Mouse (Mus musculus): ENCODE results near the gene Crybb2. TPM values are rescaled to one million over a fixed set of nuclear protein-coding genes. Genes with fewer than 3 reads are reported as not detected.

The Crybb2 gene
- polyA plus RNA-seq, 1 experiment from 2014 or later: not detected

DNA sequence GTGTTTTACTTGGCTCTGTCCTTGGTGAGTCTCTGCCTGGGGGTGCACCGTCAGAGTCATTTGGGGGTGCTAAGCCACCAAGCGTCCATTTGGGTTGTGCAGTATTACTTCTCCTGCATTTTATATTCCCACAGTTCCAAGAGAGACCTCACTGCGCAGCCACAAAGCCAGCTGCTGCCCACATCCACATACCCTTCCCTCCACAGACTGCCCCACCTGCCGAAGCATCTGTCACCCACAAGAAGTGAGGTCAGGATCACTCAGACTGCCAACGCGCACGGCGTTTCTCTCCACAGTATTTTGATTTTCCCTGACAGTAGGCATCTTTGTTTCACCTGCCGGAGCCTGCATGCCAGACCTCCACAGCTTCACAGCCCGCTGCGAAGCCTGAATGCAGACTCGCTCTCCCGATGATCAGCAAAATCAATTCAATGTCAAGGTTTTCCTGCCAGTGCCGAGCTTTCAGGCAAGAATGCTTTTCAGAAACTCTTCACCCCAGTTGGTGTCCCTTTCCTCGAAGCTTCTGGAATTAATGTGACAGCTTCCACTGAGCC, 38.6 kb downstream of the Crybb2 start:
- ATAC-seq (ENCODE audit: insufficient number of reproducible peaks, low FRiP score, low TSS enrichment, low read depth): no peak
- 48% methylated on average over 15 of the region's 15 CpGs for WGBS

DNA sequence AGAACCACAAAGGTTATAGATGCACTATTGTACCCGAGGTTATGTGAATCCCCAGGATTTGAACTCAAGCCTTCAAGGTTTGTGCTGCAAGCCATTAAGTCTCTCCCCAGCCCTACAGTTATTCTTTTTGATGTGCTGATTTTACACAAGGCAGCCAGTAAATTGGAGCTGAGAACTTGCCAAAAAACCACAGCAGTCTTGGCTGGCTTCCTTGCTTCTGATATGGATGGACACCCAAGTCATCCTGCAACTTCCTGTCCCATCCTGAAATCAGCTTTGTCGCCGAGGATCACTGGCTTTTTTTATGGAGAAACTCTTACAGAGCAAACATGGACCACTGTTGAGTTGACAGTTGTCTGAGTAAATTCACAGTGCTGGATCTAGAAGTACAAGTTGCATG, 39.8 kb downstream of the Crybb2 start:
- Histone ChIP-seq H3K36me3 (no peaks in the 10 kb centered on the region), H3K9me3 (replicated peaks) (no peaks in the 10 kb centered on the region), H3K27ac (replicated peaks) (no peak overlapping the region), H3K4me1 (peaks cover 8% of the 10 kb centered on the region; the same call in 1 of the 2 replicates), H3K4me2 (replicated peaks) (no peak overlapping the region), H3K27me3 (no peaks in the 10 kb centered on the region; the same call in 1 of the 2 replicates), H3K9ac (no peak overlapping the region), H3K4me3 (replicated peaks) (no peak overlapping the region)
- 63% methylated on average over 3 of the region's 3 CpGs for WGBS
- ATAC-seq (ENCODE audit: insufficient number of reproducible peaks, low FRiP score, low TSS enrichment, low read depth): no peak

More for the DNA sequence above, 38.6 kb downstream of the Crybb2 start:
- no peak overlapping the region for H3K4me3 ChIP-seq (replicated peaks)
- H3K27ac ChIP-seq (replicated peaks): no peak overlapping the region
- H3K27me3 ChIP-seq: no peaks in the 10 kb centered on the region; the same call in 1 of the 2 replicates
- no peak overlapping the region for H3K9ac ChIP-seq
- H3K9me3 ChIP-seq (replicated peaks): no peaks in the 10 kb centered on the region
- no peak overlapping the region for H3K4me2 ChIP-seq (replicated peaks)
- H3K36me3 ChIP-seq: no peaks in the 10 kb centered on the region
- peaks cover 19% of the 10 kb centered on the region for H3K4me1 ChIP-seq

DNA sequence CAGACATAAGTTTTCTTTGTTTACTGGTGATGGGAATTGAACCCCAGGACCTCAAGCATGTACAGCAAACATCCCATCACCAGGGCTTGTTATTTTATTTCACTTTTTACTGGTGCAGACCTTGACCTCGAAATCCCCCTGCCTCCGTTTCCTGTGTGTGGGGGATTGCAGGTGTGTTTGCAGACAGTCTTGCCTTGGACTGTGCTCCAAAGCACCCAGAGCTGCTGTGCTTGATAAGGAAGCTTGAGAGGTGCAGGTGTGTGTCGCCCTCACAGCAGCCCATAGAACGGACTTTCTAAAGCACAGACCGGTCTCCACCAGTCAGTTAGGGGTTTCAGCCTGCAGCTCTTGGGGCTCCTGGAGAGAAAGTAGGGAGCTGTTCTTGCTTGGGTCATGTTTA, 43.2 kb downstream of the Crybb2 start:
- H3K4me3 ChIP-seq (replicated peaks): no peak overlapping the region
- no peak for ATAC-seq (ENCODE audit: insufficient number of reproducible peaks, low FRiP score, low TSS enrichment, low read depth)

DNA sequence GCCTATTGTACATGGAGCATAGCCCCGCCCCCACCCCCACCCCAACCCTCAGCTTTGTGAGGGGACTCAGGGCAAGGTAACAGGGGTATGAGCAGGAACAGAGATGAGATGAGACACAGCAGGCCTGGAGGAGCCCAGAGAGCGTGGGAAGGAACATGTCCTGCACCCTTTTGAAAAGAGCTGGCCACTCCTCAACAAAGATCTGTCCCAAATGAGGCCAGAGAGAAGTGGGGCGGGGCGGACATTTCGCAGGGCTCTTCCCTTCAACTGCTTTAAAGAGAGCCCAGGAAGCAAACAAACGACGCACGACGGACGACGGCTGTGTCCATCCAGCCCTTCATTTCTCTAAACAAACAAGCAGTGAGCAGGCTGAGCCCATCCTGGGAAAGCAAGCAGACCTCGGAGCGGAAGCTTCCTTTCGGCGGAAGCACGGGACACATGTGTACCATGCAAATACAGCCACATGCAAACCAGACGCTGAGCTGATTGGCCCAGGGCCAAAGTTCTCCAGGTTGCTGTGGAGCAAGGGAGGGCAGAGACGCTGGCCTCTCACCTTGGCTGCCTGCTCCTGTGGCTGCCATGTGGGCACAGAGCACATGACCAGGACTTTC, 45.7 kb downstream of the Crybb2 start:
- WGBS: 27% methylated on average over 18 of the region's 18 CpGs
- Histone ChIP-seq H3K9me3 (replicated peaks) (no peaks in the 10 kb centered on the region), H3K36me3 (no peaks in the 10 kb centered on the region), H3K27ac (replicated peaks) (peak overlapping the region; percentile 39; the same call in 1 of the 2 replicates), H3K4me1 (peaks cover 10% of the 10 kb centered on the region), H3K27me3 (no peaks in the 10 kb centered on the region), H3K9ac (no peak overlapping the region), H3K4me3 (replicated peaks) (no peak overlapping the region), H3K4me2 (replicated peaks) (peak overlapping the region; percentile 31)
- peak; percentile 58; the same call in 1 of the 2 replicates for ATAC-seq (ENCODE audit: insufficient number of reproducible peaks, low FRiP score, low TSS enrichment, low read depth)

More for the DNA sequence above, 43.2 kb downstream of the Crybb2 start:
- Histone ChIP-seq H3K27ac (replicated peaks) (no peak overlapping the region), H3K9ac (no peak overlapping the region), H3K4me2 (replicated peaks) (no peak overlapping the region), H3K4me1 (peaks cover 10% of the 10 kb centered on the region), H3K36me3 (no peaks in the 10 kb centered on the region), H3K27me3 (no peaks in the 10 kb centered on the region), H3K9me3 (replicated peaks) (no peaks in the 10 kb centered on the region)
- WGBS: 76% methylated on average over 5 of the region's 5 CpGs

DNA sequence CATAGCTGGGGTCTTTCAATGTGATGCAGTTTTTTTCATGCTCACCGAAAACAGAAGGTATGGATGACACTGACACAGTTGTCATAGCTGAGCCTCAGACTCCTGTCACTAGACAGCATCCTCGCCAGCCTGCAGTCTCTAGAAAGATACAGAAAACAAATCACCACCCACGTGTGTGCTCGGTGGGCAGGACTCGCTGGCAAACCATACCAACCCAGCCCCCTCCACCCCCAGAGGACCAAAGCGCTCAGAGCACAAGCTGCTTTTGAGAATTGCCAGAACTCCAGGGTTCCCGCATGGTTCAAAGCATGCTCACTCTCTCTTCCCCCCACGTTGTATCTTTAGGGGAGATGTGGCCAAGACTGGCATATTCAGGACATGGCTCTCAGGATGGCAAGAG, 51.7 kb downstream of the Crybb2 start:
- H3K4me3 ChIP-seq (replicated peaks): no peak overlapping the region
- H3K27ac ChIP-seq (replicated peaks): no peak overlapping the region
- H3K36me3 ChIP-seq: no peaks in the 10 kb centered on the region
- no peaks in the 10 kb centered on the region for H3K9me3 ChIP-seq (replicated peaks)
- peaks cover 3% of the 10 kb centered on the region; the same call in 1 of the 2 replicates for H3K27me3 ChIP-seq
- peaks cover 26% of the 10 kb centered on the region for H3K4me1 ChIP-seq
- no peak overlapping the region for H3K9ac ChIP-seq
- H3K4me2 ChIP-seq (replicated peaks): no peak overlapping the region
- no peak for ATAC-seq (ENCODE audit: insufficient number of reproducible peaks, low FRiP score, low TSS enrichment, low read depth)
- 50% methylated on average over 8 of the region's 8 CpGs for WGBS

DNA sequence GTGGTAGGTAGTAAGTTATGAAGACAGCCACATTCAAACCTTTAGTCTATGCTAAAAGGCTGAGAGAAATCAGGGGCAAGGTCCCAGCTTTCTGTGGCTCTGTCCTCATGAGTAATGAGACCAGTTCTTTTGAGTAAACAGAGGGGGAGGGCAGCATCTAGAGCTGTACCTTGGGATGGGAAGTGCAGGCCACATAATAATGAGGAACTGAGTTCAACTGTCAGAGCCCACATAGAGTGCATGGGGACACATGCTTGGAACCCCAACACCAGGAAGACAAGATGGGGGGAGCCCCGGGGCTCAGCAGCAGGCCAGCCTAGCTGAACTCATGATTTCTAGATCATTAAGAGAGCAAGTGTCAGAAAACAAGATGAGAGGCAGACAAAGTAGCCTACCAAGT, 52.9 kb downstream of the Crybb2 start:
- Histone ChIP-seq H3K9me3 (replicated peaks) (no peaks in the 10 kb centered on the region), H3K4me2 (replicated peaks) (no peak overlapping the region), H3K36me3 (no peaks in the 10 kb centered on the region), H3K4me1 (peaks cover 26% of the 10 kb centered on the region), H3K4me3 (replicated peaks) (no peak overlapping the region), H3K9ac (no peak overlapping the region), H3K27me3 (peaks cover 3% of the 10 kb centered on the region; the same call in 1 of the 2 replicates), H3K27ac (replicated peaks) (no peak overlapping the region)
- 90% methylated on average over 1 of the region's 1 CpGs for WGBS
- ATAC-seq (ENCODE audit: insufficient number of reproducible peaks, low FRiP score, low TSS enrichment, low read depth): no peak

DNA sequence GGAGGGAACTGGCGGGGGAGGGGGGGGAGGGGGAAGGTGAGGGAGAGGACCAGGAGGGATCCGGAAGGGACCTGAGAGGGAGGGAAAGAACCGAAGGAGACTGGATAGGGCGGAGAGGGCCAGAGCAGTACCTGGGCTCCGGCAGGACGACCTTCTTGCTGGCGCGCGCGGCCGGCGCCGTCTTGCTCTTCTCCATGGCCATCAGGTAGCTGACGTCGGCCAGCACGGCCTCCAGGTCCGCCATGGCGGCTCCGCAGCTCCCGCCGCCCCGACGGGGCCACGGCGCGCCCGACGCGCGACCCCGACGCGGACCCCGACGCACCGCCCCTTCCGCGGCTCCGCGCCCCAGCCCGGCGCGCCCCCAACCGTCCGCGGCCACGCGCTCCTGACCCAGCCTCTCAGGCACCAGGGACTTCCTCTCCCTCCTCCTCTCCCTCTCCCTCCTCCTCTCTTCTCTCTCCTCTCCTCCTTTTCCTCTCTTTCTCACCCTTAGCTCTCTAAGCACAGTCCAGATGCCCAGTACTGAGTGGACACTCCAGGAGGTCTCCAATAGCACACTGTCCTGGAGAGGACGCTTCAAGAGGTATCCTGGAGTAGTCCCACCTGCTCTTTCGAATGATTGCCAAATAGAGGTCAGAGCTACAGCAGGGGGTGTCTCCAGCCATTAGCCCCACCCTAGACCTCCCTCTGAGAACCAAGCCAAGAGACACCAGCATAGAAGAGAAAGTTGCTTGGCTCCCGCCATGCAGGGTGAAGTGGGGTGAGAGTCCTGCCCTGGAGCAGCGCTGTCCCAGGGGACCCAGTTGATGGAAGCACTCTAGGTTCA, 54.5 kb downstream of the Crybb2 start, which contains the start of gene Grk3:
Gene Grk3, minus strand, starts transcription at position 556 of the 826 bp plus-strand sequence.
- WGBS: 7% methylated on average over 30 of the region's 52 CpGs
- ATAC-seq (ENCODE audit: insufficient number of reproducible peaks, low FRiP score, low TSS enrichment, low read depth): peak; percentile 75
- Histone ChIP-seq H3K9me3 (replicated peaks) (no peaks in the 10 kb centered on the region), H3K4me3 (replicated peaks) (peak within 1 kb of the TSS; percentile 71), H3K36me3 (no peaks in the 10 kb centered on the region), H3K4me1 (peaks cover 33% of the 10 kb centered on the region), H3K9ac (peak within 1 kb of the TSS; percentile 58), H3K27ac (replicated peaks) (no peak within 1 kb of the TSS), H3K27me3 (peaks cover 3% of the 10 kb centered on the region; the same call in 1 of the 2 replicates), H3K4me2 (replicated peaks) (peak within 1 kb of the TSS; percentile 75)

DNA sequence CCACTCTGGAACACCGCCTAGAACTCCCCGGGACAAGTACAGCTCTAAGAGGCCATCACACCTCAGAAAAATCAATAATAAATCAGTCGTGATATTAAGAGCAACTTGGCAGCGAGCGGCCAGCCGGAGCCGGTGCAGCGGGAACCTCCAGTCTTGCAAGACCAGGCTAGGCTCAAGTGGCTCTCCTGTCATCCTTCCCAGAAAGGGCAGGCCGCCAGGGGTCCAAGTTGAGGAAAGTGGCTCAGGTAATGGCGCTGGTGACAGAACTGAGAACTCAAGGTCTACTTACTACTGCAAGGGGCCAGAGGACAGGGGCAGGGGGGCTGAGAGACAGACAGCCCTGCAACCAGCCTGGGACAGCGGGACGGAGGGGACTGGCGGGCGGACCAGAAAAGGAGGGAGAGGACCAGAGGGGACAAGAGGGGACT, 55.1 kb downstream of the Crybb2 start:
- H3K27ac ChIP-seq (replicated peaks): no peak overlapping the region
- WGBS: 1% methylated on average over 14 of the region's 14 CpGs
- ATAC-seq (ENCODE audit: insufficient number of reproducible peaks, low FRiP score, low TSS enrichment, low read depth): peak; percentile 27

DNA sequence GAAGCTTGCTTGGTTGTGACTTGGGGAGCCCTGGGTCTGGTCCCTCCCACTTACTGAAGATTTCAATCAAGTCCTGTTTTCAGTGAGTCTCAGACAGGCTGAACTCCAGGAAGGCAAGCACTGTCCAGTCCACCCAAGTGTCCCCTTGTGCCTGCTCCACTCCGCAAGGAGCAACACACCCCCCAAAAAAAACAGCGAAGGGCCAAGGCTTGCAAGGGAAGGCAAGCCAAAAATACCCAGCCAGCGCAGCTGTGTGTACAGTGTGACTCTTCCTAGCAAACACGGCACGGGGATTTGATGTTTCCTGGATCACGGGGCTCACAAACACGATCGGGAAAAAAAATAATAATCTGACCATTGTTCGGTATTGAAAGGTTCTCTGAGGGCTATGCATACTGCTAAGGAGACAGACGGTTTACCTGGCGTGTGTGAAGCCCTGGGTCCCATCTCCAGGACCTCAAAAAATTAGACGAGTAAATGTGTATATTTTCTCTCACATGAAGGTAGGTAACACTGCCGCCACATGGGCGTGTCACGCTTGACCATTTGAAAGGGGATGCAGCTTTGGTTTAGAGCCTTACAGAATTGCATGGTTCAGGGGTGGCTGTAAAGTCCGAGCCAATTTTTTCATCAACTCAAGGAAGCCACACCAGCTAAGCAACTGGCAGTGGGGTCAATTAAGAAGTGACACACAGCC, 55.7 kb downstream of the Crybb2 start:
- peaks cover 3% of the 10 kb centered on the region; the same call in 1 of the 2 replicates for H3K27me3 ChIP-seq
- peak overlapping the region; percentile 71 for H3K4me3 ChIP-seq (replicated peaks)
- peak overlapping the region; percentile 75 for H3K4me2 ChIP-seq (replicated peaks)
- peaks cover 33% of the 10 kb centered on the region for H3K4me1 ChIP-seq
- WGBS: 41% methylated on average over 16 of the region's 16 CpGs
- 0 out of 2 replicates have a peak overlapping the region, but pooled peaks have one; percentile 58 for H3K9ac ChIP-seq
- ATAC-seq (ENCODE audit: insufficient number of reproducible peaks, low FRiP score, low TSS enrichment, low read depth): no peak
- H3K36me3 ChIP-seq: no peaks in the 10 kb centered on the region
- H3K9me3 ChIP-seq (replicated peaks): no peaks in the 10 kb centered on the region
- H3K27ac ChIP-seq (replicated peaks): no peak overlapping the region

More for the DNA sequence above, 55.1 kb downstream of the Crybb2 start:
- H3K4me3 ChIP-seq (replicated peaks): peak overlapping the region; percentile 71
- peak overlapping the region; percentile 75 for H3K4me2 ChIP-seq (replicated peaks)
- no peaks in the 10 kb centered on the region for H3K9me3 ChIP-seq (replicated peaks)
- peaks cover 3% of the 10 kb centered on the region; the same call in 1 of the 2 replicates for H3K27me3 ChIP-seq
- peaks cover 33% of the 10 kb centered on the region for H3K4me1 ChIP-seq
- peak overlapping the region; percentile 58 for H3K9ac ChIP-seq
- H3K36me3 ChIP-seq: no peaks in the 10 kb centered on the region

DNA sequence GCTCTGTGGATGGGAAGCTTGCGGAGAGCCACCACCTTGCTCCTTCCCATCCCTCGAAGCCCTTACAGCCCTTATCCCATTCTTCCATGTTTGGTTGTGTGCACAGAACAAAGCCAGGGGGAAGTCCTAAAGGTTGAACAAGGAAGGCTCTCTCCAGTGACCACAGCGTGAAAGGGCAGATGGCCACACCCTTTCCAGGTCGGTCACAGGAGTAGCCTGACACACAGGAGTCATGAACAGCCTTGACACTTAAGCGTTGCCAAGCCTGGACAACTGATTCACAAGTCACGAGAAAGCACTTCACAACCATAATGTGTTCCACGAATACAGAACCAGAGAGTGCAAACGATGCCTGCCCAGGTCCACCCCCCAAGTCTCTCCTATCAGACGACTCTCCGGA, 58.0 kb downstream of the Crybb2 start:
- WGBS: 89% methylated on average over 10 of the region's 10 CpGs

More for the DNA sequence above, 58.0 kb downstream of the Crybb2 start:
- Histone ChIP-seq H3K4me3 (replicated peaks) (no peak overlapping the region), H3K9me3 (replicated peaks) (no peaks in the 10 kb centered on the region), H3K36me3 (no peaks in the 10 kb centered on the region), H3K4me1 (peaks cover 33% of the 10 kb centered on the region), H3K4me2 (replicated peaks) (no peak overlapping the region), H3K9ac (no peak overlapping the region), H3K27me3 (peaks cover 3% of the 10 kb centered on the region; the same call in 1 of the 2 replicates), H3K27ac (replicated peaks) (no peak overlapping the region)
- no peak for ATAC-seq (ENCODE audit: insufficient number of reproducible peaks, low FRiP score, low TSS enrichment, low read depth)
